Mouse (Mus musculus) neural tube, embryonic 14.5 days (tissue): ENCODE results near the gene Mrpl10. TPM values are rescaled to one million over a fixed set of nuclear protein-coding genes. Genes with fewer than 3 reads are reported as not detected.

ENCODE experiments used
- ATAC-seq: fragments of 200-750 bp; cut with Nextera tagmentation; 2 replicates; pipeline ENCODE4 v1.8.0; 2017; ENCODE audit warnings: low read depth, mild to moderate bottlenecking, moderate TSS enrichment, moderate library complexity
- H3K27ac ChIP-seq: fragments of 300-500 bp; sonication (generic); 2 replicates; pipeline ENCODE4 v1.5.1; 2014; ENCODE audit warnings: low read depth, mild to moderate bottlenecking, control low read depth, low read length, moderate library complexity, mixed read lengths
- H3K27me3 ChIP-seq: fragments of 300-500 bp; sonication (generic); 2 replicates; pipeline ENCODE4 v1.6.1; 2014; ENCODE audit warnings: low read length; ENCODE audit not compliant: control insufficient read depth, insufficient read depth
- H3K36me3 ChIP-seq: fragments of 300-500 bp; sonication (generic); 2 replicates; pipeline ENCODE4 v1.6.1; 2014; ENCODE audit warnings: low read length, mixed read lengths; ENCODE audit not compliant: control insufficient read depth, insufficient read depth
- H3K4me1 ChIP-seq: fragments of 300-500 bp; sonication (generic); 2 replicates; pipeline ENCODE4 v1.6.1; 2014; ENCODE audit warnings: low read length; ENCODE audit not compliant: control insufficient read depth, insufficient read depth
- H3K4me2 ChIP-seq: fragments of 300-500 bp; sonication (generic); 2 replicates; pipeline ENCODE4 v1.6.1; 2014; ENCODE audit warnings: mild to moderate bottlenecking, low read depth, low read length, control low read depth
- H3K4me3 ChIP-seq: fragments of 300-500 bp; sonication (generic); 2 replicates; pipeline ENCODE4 v1.5.1; 2014; ENCODE audit warnings: low read depth, low read length, control low read depth, mixed read lengths
- H3K9ac ChIP-seq: fragments of 300-500 bp; sonication (generic); replicated peaks from 2 replicates; pipeline ENCODE4 v1.6.1; 2014; ENCODE audit warnings: low read depth, mild to moderate bottlenecking, control low read depth, low read length, mixed read lengths
- H3K9me3 ChIP-seq: fragments of 300-500 bp; sonication (generic); 2 replicates; pipeline ENCODE4 v1.6.1; 2016; ENCODE audit warnings: low read length; ENCODE audit not compliant: control insufficient read depth
- WGBS: fragments of 180-500 bp; shearing (Covaris S2); extraction: QIAGEN DNeasy Blood & Tissue Kit; methylation state at CpG from one replicate; pipeline ENCODE4 v1.1.7; 2014; 5-methylcytosine and 5-hydroxymethylcytosine counted together
- microRNA-seq: library from miRNA; unstranded; fragments of <30 nt; microRNA quantifications from one replicate; pipeline ENCODE4, GENCODE M21; 2016
- polyA plus RNA-seq: library from polyadenylated mRNA; unstranded; fragments of >200 nt; fragmentation: Nextera tagmentation; extraction: Ambion mirVana; gene quantifications from 2 replicates; pipeline ENCODE4 v1.2.1, GENCODE M21; 2014

The Mrpl10 gene
- polyA plus RNA-seq, 1 experiment from 2014 or later, result 63.5 TPM

- WGBS, result 62% methylated on average over 2 of the region's 2 CpGs
- Histone ChIP-seq H3K4me1 (no peaks in the 10 kb centered on the region), H3K27me3 (no peaks in the 10 kb centered on the region), H3K9ac (no peak overlapping the region), H3K27ac (no peak overlapping the region), H3K4me3 (no peak overlapping the region), H3K9me3 (no peaks in the 10 kb centered on the region), H3K4me2 (no peak overlapping the region), H3K36me3 (no peaks in the 10 kb centered on the region)
- no peak for ATAC-seq
These were observed 53.2 kb downstream of the Mrpl10 start for GRCm38 (mm10) chr11:97094600-97094999.

- Histone ChIP-seq H3K36me3 (no peaks in the 10 kb centered on the region), H3K9ac (no peak overlapping the region), H3K27ac (no peak overlapping the region), H3K4me1 (no peaks in the 10 kb centered on the region), H3K4me3 (no peak overlapping the region), H3K9me3 (no peaks in the 10 kb centered on the region), H3K27me3 (no peaks in the 10 kb centered on the region), H3K4me2 (no peak overlapping the region)
- no peak for ATAC-seq
- WGBS, result 24% methylated on average over 18 of the region's 18 CpGs
These were observed 57.4 kb downstream of the Mrpl10 start for GRCm38 (mm10) chr11:97098791-97099190.

Small RNAs within 50 kb of the gene (microRNA-seq; reads per million reads assigned to microRNA genes)
- not detected for gene Mir8103

Other genes with a start within 250 kb of the Mrpl10 start
- 39.7 and 51.7 TPM in 2 replicates for gene Nfe2l1, start 211.6 kb upstream of the Mrpl10 start, polyA plus RNA-seq
- gene Copz2, start 191.7 kb upstream of the Mrpl10 start, polyA plus RNA-seq, result 10.9 and 33.9 TPM in 2 replicates
- gene Cdk5rap3, start 125.1 kb upstream of the Mrpl10 start, polyA plus RNA-seq, result 80.0 and 82.4 TPM in 2 replicates
- gene Prr15l, start 113.5 kb upstream of the Mrpl10 start, polyA plus RNA-seq, result 0.09 and 0.36 TPM in 2 replicates
- 21.7 and 23.4 TPM in 2 replicates for gene Pnpo, start 97.6 kb upstream of the Mrpl10 start, polyA plus RNA-seq
- 14.7 and 17.8 TPM in 2 replicates for gene Sp2, start 58.6 kb upstream of the Mrpl10 start, polyA plus RNA-seq
- 0.09 TPM in 1 of 2 replicates, not detected in the other for gene Sp6, start 28.2 kb upstream of the Mrpl10 start, polyA plus RNA-seq
- gene Scrn2, start 11.6 kb upstream of the Mrpl10 start, polyA plus RNA-seq, result 8.6 and 10.9 TPM in 2 replicates
- 2.2 and 2.4 TPM in 2 replicates for gene Lrrc46, start 153 bp upstream of the Mrpl10 start, polyA plus RNA-seq
- gene Osbpl7, start 9.1 kb downstream of the Mrpl10 start, polyA plus RNA-seq, result 9.1 and 9.6 TPM in 2 replicates
- gene Tbx21, start 73.8 kb downstream of the Mrpl10 start, polyA plus RNA-seq, result 0.14 and 0.21 TPM in 2 replicates
- 8.4 and 9.0 TPM in 2 replicates for gene Tbkbp1, start 109.9 kb downstream of the Mrpl10 start, polyA plus RNA-seq
- 32.1 and 38.0 TPM in 2 replicates for gene Kpnb1, start 146.3 kb downstream of the Mrpl10 start, polyA plus RNA-seq
- 137 and 157 TPM in 2 replicates for gene Npepps, start 239.1 kb downstream of the Mrpl10 start, polyA plus RNA-seq